Mouse (Mus musculus) E14TG2a.4 (cell line): ENCODE data around the gene Tmem206.

Experiments used
- CTCF ChIP-seq: conservative IDR thresholded peaks from 2 replicates; pipeline ENCODE4 v1.5.1; 2014; ENCODE audit warnings: low read length
- NANOG ChIP-seq: IDR thresholded peaks from 2 replicates; pipeline ENCODE4 v1.6.1; 2014; ENCODE audit warnings: borderline replicate concordance, low read length, mixed read lengths

DNA sequence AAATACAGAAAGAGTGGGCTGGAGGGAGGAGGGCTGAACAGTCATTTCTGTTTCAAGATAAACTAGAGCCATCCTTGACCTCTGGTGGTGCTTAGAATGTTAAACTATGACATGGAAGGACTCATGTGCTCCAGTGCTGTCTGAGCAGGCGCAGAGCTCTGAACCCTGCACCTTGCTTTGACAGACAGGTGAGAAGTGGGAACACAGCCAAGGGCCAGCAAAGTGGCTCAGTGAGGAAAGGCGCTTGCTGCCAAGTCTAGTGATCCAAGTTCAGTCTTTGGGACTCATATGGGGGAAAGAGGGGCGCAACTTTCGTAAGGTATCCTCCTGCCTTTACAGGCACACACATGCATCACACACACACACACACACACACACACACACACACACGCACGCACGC is 49.5 kb upstream of the Tmem206 start:
- TF ChIP-seq CTCF (no peak), NANOG (no peak)
